Mouse (Mus musculus) myocyte (in vitro differentiated cells): ENCODE measurements around the gene Gm43191.

Source experiments
- CEBPB ChIP-seq: IDR thresholded peaks from 2 replicates; pipeline ENCODE4 v1.6.1; 2011; ENCODE audit warnings: mild to moderate bottlenecking, moderate library complexity; ENCODE audit not compliant: poor library complexity, insufficient read depth, severe bottlenecking
- E2F4 ChIP-seq: IDR thresholded peaks from one replicate; pipeline ENCODE4 v1.6.1; 2011; ENCODE audit warnings: mild to moderate bottlenecking, control low read depth, moderate library complexity; ENCODE audit not compliant: insufficient read depth
- MAX ChIP-seq: IDR thresholded peaks from one replicate; pipeline ENCODE4 v1.6.1; 2011; ENCODE audit warnings: low read depth, mild to moderate bottlenecking, control low read depth
- MYOD1 ChIP-seq, 3 experiments: IDR thresholded peaks; one replicate each; pipeline ENCODE4 v1.6.1; 2011; ENCODE audit warnings: control low read depth in 2 of 3, low read depth in 2 of 3, mild to moderate bottlenecking in 2 of 3, moderate library complexity in 1 of 3; ENCODE audit not compliant: insufficient read length in 2 of 3, control insufficient read depth in 1 of 3
- MYOG ChIP-seq, 3 experiments: IDR thresholded peaks; one replicate each; pipeline ENCODE4 v1.6.1; 2011; ENCODE audit warnings: control low read depth in 2 of 3, low read depth in 2 of 3, mild to moderate bottlenecking in 2 of 3; ENCODE audit not compliant: insufficient read length in 2 of 3, control insufficient read depth in 1 of 3, insufficient read depth in 1 of 3
- POLR2A ChIP-seq: IDR thresholded peaks from one replicate; pipeline ENCODE4 v1.6.1; 2011; ENCODE audit warnings: low read depth, mild to moderate bottlenecking, control low read depth, moderate library complexity; ENCODE audit not compliant: insufficient read length
- POLR2AphosphoS2 ChIP-seq: IDR thresholded peaks from one replicate; pipeline ENCODE4 v1.6.1; 2011; ENCODE audit warnings: low read depth, control low read depth; ENCODE audit not compliant: insufficient read length
- REST ChIP-seq: IDR thresholded peaks from one replicate; pipeline ENCODE4 v1.6.1; 2011; ENCODE audit warnings: mild to moderate bottlenecking, control low read depth, moderate library complexity; ENCODE audit not compliant: insufficient read depth, insufficient read length
- SRF ChIP-seq: IDR thresholded peaks from one replicate; pipeline ENCODE4 v1.6.1; 2011; ENCODE audit warnings: low read depth; ENCODE audit not compliant: control insufficient read depth, insufficient read length
- TCF12 ChIP-seq: IDR thresholded peaks from one replicate; pipeline ENCODE4 v1.6.1; 2011; ENCODE audit warnings: mild to moderate bottlenecking, control low read depth; ENCODE audit not compliant: poor library complexity, insufficient read depth, severe bottlenecking
- TCF3 ChIP-seq: IDR thresholded peaks from one replicate; pipeline ENCODE4 v1.6.1; 2011; ENCODE audit warnings: low read depth, control low read depth; ENCODE audit not compliant: insufficient read length
- USF1 ChIP-seq: IDR thresholded peaks from one replicate; pipeline ENCODE4 v1.6.1; 2011; ENCODE audit warnings: low read depth, mild to moderate bottlenecking, control low read depth, moderate library complexity

DNA sequence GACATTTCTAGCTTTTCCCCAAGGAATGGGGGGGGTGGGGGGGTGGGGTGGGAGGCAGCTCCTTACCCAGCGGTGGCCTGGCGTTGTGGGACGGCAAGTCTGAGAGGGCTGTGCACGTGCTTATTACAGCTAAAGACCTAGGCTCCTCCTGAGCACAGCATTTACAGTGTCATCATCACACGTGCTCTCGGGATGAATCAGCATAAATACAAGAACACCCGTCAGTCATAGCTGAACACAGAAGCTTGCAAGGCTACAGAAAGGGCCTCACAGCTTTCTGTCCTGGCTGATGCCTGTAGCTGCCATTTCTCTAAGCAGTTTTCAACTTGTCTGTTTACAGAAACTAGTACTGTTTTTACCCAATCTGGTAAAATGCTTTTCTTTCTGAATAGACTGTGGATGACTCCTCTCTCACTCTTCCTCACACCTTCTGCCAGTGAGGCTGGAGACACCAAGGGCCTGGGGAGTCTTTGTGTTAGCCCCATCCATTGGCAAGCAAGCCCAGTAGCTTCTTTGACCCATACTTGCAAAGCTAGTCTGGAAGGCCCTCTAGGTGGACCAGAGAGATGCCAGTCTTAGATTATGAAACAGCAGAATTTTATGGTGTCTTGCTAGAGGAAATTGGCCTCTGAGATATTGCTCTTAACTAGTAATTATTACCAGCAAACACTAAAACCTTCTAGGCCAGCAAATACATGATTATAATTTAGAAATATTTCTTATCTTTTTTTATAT is 60.3 kb downstream of the Gm43191 start:
- TF ChIP-seq POLR2A (no peak), E2F4 (no peak), USF1 (no peak), MAX (no peak), TCF12 (no peak), MYOG (IDR thresholded peaks at IDR 0.05; ENCODE audit: control insufficient read depth in 1 of 3, insufficient read depth in 1 of 3, insufficient read length in 2 of 3, low read depth in 2 of 3) (no peak), POLR2AphosphoS2 (no peak), MYOD1 (IDR thresholded peaks at IDR 0.05; ENCODE audit: control insufficient read depth in 1 of 3, insufficient read length in 2 of 3, low read depth in 2 of 3) (no peak), CEBPB (no peak), REST (no peak), SRF (no peak), TCF3 (no peak)
